Mouse (Mus musculus) CH12.LX (cell line): ENCODE measurements around the gene Nprl3.

ENCODE experiments used
- CHD2 ChIP-seq: IDR thresholded peaks from 2 replicates; pipeline ENCODE4 v1.6.1; 2011; ENCODE audit warnings: low read length, improper control_type of control experiment
- TCF12 ChIP-seq: IDR thresholded peaks from 2 replicates; pipeline ENCODE4 v1.6.1; 2014; ENCODE audit warnings: low read depth, mild to moderate bottlenecking, inconsistent platforms, low read length, improper control_type of control experiment

- no peak for TF ChIP-seq CHD2
- TF ChIP-seq TCF12: no peak
Observed at GRCm38 (mm10) chr11:32227041-32227440, 40.5 kb downstream of the Nprl3 start.
